Mouse (Mus musculus) myocyte (in vitro differentiated cells): ENCODE data around the gene Phlpp1.

ENCODE experiments used
- E2F4 ChIP-seq: IDR thresholded peaks from one replicate; pipeline ENCODE4 v1.6.1; 2011; ENCODE audit warnings: mild to moderate bottlenecking, control low read depth, moderate library complexity; ENCODE audit not compliant: insufficient read depth
- MYOG ChIP-seq, 3 experiments: IDR thresholded peaks; one replicate each; pipeline ENCODE4 v1.6.1; 2011; ENCODE audit warnings: control low read depth in 2 of 3, low read depth in 2 of 3, mild to moderate bottlenecking in 2 of 3; ENCODE audit not compliant: insufficient read length in 2 of 3, control insufficient read depth in 1 of 3, insufficient read depth in 1 of 3
- POLR2A ChIP-seq: IDR thresholded peaks from one replicate; pipeline ENCODE4 v1.6.1; 2011; ENCODE audit warnings: low read depth, mild to moderate bottlenecking, control low read depth, moderate library complexity; ENCODE audit not compliant: insufficient read length
- TCF12 ChIP-seq: IDR thresholded peaks from one replicate; pipeline ENCODE4 v1.6.1; 2011; ENCODE audit warnings: mild to moderate bottlenecking, control low read depth; ENCODE audit not compliant: poor library complexity, insufficient read depth, severe bottlenecking

DNA sequence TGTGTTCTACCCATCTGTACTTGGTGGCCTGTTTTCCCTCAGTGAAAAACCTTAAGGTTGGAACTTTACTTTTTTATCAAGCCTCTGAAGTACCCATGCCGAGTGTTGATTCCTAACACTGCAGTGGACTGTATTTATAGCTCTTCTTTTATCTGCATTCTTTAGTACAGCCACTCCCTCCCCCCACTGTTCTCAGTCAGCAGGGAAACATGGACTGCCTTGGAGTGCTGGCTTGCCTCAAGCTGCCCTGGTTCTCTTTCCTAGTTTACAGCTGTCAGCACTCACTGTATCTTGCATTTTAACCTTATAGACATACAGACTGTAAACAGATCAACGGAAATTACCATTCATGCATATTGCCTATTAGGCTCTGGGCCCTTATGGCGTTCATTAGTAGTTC is 32.8 kb downstream of the Phlpp1 start:
- TF ChIP-seq MYOG (IDR thresholded peaks at IDR 0.05; ENCODE audit: control insufficient read depth in 1 of 3, insufficient read depth in 1 of 3, insufficient read length in 2 of 3, low read depth in 2 of 3) (no peak), TCF12 (no peak), POLR2A (no peak), E2F4 (no peak)
